Mouse (Mus musculus) limb, embryonic 10.5 days (tissue): ENCODE data around the gene Pitpna. TPM values are rescaled to one million over a fixed set of nuclear protein-coding genes. Genes with fewer than 3 reads are reported as not detected.
"Not testable (repeated sequence)": the region's sequence is repeated elsewhere in the genome, so short reads cannot be mapped to it uniquely, and the experiment has no call there.

Source experiments
- DNase-seq: peaks from one replicate; pipeline ENCODE4 v3.0.0-alpha.2; 2017; ENCODE audit warnings: low spot score
- H3K27ac ChIP-seq: fragments of 300-500 bp; sonication (generic); 2 replicates; pipeline ENCODE4 v1.5.1; 2016; ENCODE audit warnings: mild to moderate bottlenecking
- H3K27me3 ChIP-seq: fragments of 300-500 bp; sonication (generic); 2 replicates; pipeline ENCODE4 v1.6.1; 2016; ENCODE audit warnings: low read depth, mild to moderate bottlenecking; ENCODE audit not compliant: poor library complexity, severe bottlenecking
- H3K36me3 ChIP-seq: fragments of 300-500 bp; sonication (generic); 2 replicates; pipeline ENCODE4 v1.6.1; 2016; ENCODE audit warnings: mild to moderate bottlenecking, moderate library complexity
- H3K4me1 ChIP-seq: fragments of 300-500 bp; sonication (generic); 2 replicates; pipeline ENCODE4 v1.6.1; 2016
- H3K4me3 ChIP-seq: fragments of 300-500 bp; sonication (generic); 2 replicates; pipeline ENCODE4 v1.5.1; 2016; ENCODE audit warnings: mild to moderate bottlenecking, moderate library complexity
- H3K9me3 ChIP-seq: fragments of 300-500 bp; sonication (generic); replicated peaks from 2 replicates; pipeline ENCODE4 v1.6.1; 2016; ENCODE audit warnings: mild to moderate bottlenecking
- WGBS: fragments of 180-500 bp; shearing (Covaris S2); methylation state at CpG from one replicate; pipeline ENCODE4 v1.1.7; 2016; 5-methylcytosine and 5-hydroxymethylcytosine counted together
- polyA plus RNA-seq: library from polyadenylated mRNA; unstranded; fragments of >200 nt; fragmentation: Nextera tagmentation; extraction: Ambion mirVana; gene quantifications from 2 replicates; pipeline ENCODE4 v1.2.1, GENCODE M21; 2016

The Pitpna gene
- polyA plus RNA-seq, 1 experiment from 2014 or later = 68.8 TPM

DNA sequence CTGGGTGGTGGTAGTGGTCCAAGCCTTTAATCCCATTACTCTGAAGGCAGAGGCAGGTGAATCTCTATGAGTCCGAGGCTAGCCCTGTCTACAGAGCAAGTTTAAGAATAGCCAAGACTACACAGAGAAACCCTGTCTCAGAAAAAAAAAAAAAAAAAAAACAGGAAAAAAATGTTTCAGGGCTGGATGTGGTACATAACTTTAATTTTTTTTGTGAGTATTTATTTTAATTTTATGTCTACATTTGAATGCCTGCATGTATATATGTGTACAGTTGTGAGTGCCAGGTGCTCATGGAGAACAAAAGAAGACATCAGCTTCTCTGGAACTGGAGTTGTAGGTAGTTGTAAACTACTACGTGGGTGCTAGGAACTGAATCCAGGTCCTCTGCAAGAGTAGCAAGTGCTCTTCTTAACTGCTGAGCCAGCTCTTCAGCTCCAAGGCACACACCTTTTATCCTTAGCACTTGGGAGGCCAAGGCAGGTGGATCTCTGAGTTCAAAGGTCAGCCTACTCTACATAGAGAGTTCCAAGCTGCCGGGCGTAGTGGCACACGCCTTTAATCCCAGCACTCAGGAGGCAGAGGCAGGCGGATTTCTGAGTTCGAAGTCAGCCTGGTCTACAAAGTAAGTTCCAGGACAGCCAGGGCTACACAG, 6.3 kb upstream of the Pitpna start:
- peaks cover 10% of the 10 kb centered on the region for H3K4me1 ChIP-seq
- H3K36me3 ChIP-seq = no peaks in the 10 kb centered on the region
- no peak for DNase-seq
- no peaks in the 10 kb centered on the region for H3K27me3 ChIP-seq
- H3K9me3 ChIP-seq = no peaks in the 10 kb centered on the region
- 92% methylated on average over 7 of the region's 7 CpGs for WGBS
- no peak overlapping the region for H3K4me3 ChIP-seq
- no peak overlapping the region for H3K27ac ChIP-seq

DNA sequence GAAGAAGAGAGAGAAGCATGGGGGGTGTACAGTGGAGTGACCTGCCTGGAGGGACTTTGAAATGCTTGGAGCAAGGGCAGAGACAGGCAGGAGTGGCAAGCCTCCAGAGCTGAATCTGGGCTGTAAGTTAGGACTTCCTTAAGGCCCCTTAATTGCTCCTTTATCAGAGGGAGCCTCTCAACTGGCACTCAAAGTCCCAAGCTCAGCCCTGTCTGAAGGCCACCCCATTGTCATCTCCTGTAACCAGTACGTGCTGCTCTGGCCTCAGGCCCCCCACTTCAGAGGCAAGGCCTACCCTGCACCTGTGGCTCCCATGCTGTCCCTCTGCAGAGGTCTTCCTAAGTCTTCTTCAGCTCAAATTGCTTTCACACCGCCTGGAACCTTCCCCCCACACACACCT, 4.4 kb upstream of the Pitpna start:
- Histone ChIP-seq H3K4me3 (no peak overlapping the region), H3K27me3 (no peaks in the 10 kb centered on the region), H3K4me1 (peaks cover 16% of the 10 kb centered on the region), H3K27ac (no peak overlapping the region), H3K36me3 (no peaks in the 10 kb centered on the region), H3K9me3 (no peaks in the 10 kb centered on the region)
- DNase-seq = no peak
- WGBS = 71% methylated on average over 2 of the region's 2 CpGs

DNA sequence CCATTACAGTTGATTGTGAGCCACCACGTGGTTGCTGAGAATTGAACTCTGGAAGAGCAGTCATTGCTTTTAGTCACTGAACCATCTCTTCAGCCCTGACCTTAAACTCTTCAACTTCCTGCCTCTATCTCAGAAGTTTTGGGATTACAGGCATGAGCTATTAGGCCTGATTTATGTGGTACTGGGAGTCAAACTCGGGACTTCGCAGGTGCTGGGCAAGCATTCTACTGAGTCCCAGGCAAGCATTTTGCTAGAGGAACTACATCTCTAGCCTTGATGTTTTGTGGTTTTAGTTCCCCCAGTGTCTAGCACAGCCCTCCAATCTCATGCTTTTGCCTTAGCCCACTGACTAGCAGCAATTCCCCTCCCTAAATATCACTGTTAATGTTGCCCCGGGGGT, 2.8 kb upstream of the Pitpna start:
- WGBS = 80% methylated on average over 4 of the region's 4 CpGs
- H3K4me3 ChIP-seq = no peak overlapping the region

DNA sequence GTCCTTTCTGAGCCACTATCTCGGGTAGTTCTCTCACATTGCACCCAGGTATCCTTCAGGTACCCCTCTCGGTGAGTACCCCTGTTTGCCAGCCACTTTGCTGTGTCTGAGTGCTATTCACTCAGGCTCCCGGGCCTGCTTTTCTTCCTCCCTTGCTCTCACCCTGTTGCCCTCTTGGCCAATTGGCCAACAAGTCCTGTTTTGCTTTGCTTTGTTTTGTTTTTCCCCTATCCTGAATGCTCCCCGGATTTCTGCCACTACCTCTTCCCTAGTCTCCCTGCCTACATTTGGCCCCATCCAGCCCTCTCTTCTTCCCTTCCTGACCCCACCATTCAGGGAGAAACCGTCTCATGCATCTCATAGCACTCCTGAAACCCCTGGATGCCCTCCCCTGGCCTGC, 1.9 kb upstream of the Pitpna start:
- Histone ChIP-seq H3K27me3 (no peaks in the 10 kb centered on the region), H3K4me3 (no peak overlapping the region), H3K9me3 (no peaks in the 10 kb centered on the region), H3K27ac (no peak overlapping the region), H3K36me3 (0 out of 2 replicates have a peak, but pooled peaks cover 4% of the 10 kb centered on the region), H3K4me1 (peaks cover 23% of the 10 kb centered on the region)
- DNase-seq = no peak
- WGBS = 83% methylated on average over 5 of the region's 5 CpGs

More for the DNA sequence above, 2.8 kb upstream of the Pitpna start:
- Histone ChIP-seq H3K36me3 (0 out of 2 replicates have a peak, but pooled peaks cover 2% of the 10 kb centered on the region), H3K4me1 (peaks cover 21% of the 10 kb centered on the region), H3K27me3 (no peaks in the 10 kb centered on the region), H3K9me3 (no peaks in the 10 kb centered on the region), H3K27ac (no peak overlapping the region)
- DNase-seq = no peak

DNA sequence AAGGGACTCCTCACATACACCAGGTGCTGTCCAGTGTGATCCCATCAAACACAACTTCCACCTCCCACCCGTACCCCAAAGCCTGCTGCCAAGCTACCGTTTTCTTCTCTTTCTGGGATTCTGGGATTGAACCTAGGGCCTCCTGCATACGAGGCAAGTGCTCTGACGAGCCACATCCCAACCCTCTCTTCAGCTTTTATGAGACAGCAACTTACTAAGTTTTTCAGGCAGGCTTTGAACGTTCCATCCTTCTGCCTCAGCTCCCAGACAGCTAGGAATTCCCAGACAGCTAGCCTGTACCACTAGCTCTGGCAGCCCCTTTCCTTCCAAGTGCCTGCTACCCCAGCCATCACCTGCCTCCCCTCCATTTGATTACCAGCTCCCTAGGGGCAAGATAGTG, 934 bp upstream of the Pitpna start:
- Histone ChIP-seq H3K27me3 (no peaks in the 10 kb centered on the region), H3K27ac (no peak overlapping the region), H3K36me3 (peaks cover 14% of the 10 kb centered on the region), H3K4me1 (peaks cover 23% of the 10 kb centered on the region), H3K9me3 (no peaks in the 10 kb centered on the region), H3K4me3 (no peak overlapping the region)
- DNase-seq = no peak
- WGBS = 83% methylated on average over 5 of the region's 5 CpGs

DNA sequence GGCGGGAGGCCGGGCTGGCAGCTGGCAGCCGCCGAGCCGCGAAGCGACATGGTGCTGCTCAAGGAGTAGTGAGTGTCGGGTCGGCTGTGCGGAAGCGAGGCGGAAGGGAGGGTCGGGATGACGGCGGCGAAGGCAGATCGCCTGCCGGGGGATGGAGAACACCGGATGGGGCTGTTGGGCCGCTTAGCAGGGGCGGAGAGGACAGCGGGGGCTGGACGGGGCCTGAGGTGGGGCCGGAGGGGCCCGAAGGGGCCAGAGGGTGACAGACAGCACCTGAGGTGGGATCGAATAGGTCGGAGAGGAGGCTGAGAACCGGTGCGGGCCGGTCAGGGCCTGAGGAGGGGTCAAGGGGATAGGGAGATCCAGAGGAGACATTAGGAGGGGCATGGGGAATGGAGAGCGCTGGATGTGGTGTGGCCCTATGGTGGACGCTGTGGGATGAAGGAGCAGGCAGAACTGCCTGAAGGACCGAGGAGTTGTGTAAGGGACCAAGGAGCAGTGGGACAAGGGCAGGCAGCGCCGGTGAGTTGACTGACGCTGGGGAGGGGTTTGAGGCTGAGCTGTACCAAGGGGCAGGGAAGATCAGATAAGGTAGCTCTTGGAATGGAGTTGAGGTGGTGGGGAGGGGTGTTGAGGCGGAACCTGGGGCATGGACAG, 516 bp downstream of the Pitpna start:
- peaks cover 23% of the 10 kb centered on the region for H3K4me1 ChIP-seq
- no peak for DNase-seq
- no peaks in the 10 kb centered on the region for H3K9me3 ChIP-seq
- H3K27me3 ChIP-seq = no peaks in the 10 kb centered on the region
- H3K36me3 ChIP-seq = peaks cover 29% of the 10 kb centered on the region
- WGBS = 1% methylated on average over 37 of the region's 37 CpGs
- peak overlapping the region; percentile 99 for H3K4me3 ChIP-seq
- peak overlapping the region; percentile 91 for H3K27ac ChIP-seq

DNA sequence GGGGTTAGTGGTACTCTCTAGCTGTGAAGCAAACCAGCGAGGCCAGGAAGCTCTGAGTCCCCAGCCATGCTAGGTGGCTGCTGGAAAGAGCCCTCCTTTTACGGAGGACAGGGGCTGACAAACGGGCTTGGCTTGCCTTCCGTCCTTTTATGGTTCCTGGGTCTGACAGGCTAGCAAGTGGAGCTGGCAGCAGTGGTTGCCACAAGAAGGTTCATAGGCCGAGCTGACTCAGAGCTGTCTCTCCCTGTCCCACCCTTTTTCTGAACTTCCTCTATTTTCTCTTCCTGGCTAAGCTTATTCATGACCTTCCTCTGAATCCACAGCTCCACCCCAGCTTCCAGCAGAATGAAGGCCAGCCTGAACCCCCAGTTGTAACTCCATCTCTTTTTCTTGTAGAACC, 4.7 kb downstream of the Pitpna start:
- Histone ChIP-seq H3K36me3 (peaks cover 69% of the 10 kb centered on the region), H3K27me3 (no peaks in the 10 kb centered on the region), H3K9me3 (no peaks in the 10 kb centered on the region), H3K4me1 (peaks cover 21% of the 10 kb centered on the region), H3K4me3 (no peak overlapping the region), H3K27ac (no peak overlapping the region)
- no peak for DNase-seq
- WGBS = 80% methylated on average over 5 of the region's 5 CpGs

DNA sequence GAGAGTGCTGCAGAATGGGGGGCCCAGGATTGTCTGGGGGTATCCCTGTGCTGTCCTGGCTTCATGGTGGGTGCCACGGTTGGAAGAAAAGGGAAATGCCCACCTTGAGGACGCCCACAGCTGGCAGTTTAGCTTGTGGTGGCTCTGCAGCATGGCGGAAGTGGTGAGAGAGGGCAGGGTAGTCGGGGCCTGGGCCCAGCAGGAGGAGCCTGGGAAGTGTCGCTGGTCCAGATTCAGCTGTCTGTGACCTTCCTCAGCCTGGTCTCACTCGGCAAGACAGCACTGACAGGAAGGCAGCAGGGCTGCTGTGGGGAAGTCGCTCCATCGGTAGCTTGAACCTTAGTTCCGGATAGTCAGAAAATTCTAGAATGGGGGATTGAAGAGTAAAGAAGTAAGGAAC, 6.5 kb downstream of the Pitpna start:
- no peak for DNase-seq
- Histone ChIP-seq H3K27ac (no peak overlapping the region), H3K4me3 (no peak overlapping the region), H3K36me3 (peaks cover 85% of the 10 kb centered on the region), H3K27me3 (no peaks in the 10 kb centered on the region), H3K4me1 (peaks cover 5% of the 10 kb centered on the region), H3K9me3 (no peaks in the 10 kb centered on the region)
- 82% methylated on average over 9 of the region's 9 CpGs for WGBS

DNA sequence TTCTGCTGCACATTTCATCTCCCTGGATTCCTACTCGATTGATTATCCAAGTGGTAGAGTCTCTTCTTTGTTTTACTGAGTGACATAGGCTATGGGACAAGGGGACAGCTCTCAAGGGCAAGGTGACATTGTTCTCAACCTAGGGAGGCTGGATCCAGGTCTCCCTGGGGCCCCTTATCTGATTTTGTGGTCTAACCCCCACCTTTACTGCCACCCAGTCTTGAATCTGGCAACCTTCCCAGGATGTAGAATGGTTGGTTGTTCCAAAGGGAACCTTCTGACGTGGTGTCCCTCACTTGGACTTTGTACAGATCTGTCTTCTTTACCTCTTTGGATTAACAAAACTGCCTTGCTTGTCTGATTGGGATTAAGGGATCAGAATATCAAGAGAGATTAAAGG, 7.5 kb downstream of the Pitpna start:
- peaks cover 88% of the 10 kb centered on the region for H3K36me3 ChIP-seq
- H3K4me3 ChIP-seq = no peak overlapping the region
- no peaks in the 10 kb centered on the region for H3K4me1 ChIP-seq
- H3K9me3 ChIP-seq = no peaks in the 10 kb centered on the region
- 88% methylated on average over 2 of the region's 2 CpGs for WGBS
- no peak overlapping the region for H3K27ac ChIP-seq
- no peaks in the 10 kb centered on the region for H3K27me3 ChIP-seq
- no peak for DNase-seq

DNA sequence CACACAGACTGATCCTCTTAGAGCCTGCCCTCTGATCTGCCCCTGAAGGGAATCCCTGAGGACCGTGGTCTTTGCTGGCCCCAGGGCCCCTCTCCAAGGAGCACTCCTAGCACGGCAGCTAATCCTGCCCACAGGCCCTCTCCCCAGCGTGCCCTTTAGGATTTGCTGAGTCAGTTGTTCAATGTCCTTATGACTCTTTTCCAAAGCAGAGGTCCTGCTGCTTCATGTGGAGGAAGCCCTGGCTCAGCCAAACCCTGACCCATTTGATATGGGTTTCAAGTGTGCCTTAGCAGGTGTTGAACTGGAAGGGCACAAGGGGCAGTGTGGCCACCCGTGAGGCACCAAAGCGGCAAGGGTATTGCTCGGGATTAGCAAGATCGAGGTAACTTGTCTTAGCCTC, 7.9 kb downstream of the Pitpna start:
- Histone ChIP-seq H3K4me3 (no peak overlapping the region), H3K27me3 (no peaks in the 10 kb centered on the region), H3K27ac (no peak overlapping the region), H3K9me3 (no peaks in the 10 kb centered on the region), H3K4me1 (no peaks in the 10 kb centered on the region), H3K36me3 (peaks cover 92% of the 10 kb centered on the region)
- 85% methylated on average over 7 of the region's 7 CpGs for WGBS
- DNase-seq = no peak

DNA sequence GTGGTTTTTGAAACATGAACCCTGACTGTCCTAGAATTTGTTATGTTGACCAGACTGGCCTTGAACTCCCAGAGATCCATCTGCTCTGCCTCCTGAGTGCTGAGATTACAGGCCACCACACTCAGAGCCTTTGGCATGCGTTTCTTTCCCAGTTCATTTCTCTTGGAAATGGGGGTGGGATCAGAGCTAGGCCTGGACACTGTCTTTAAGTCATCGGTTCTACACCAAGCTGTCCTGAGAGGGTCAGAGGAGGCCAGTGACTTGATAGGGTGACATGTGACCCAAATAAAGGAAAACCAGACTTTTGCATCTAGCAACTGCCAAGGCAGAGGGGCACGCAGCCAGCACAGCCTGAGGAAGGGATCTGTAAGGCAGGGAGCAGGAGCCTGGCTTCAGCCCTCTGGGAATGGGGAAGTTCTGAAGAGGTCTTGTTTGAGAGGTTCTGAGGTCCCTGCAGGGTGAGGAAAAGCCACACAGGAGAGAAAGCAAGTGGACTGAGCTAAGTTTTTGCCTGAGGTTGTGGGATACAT, 8.9 kb downstream of the Pitpna start:
- WGBS = 86% methylated on average over 3 of the region's 3 CpGs
- Histone ChIP-seq H3K9me3 (no peaks in the 10 kb centered on the region), H3K4me3 (no peak overlapping the region), H3K27me3 (no peaks in the 10 kb centered on the region), H3K27ac (no peak overlapping the region), H3K36me3 (peaks cover 92% of the 10 kb centered on the region), H3K4me1 (no peaks in the 10 kb centered on the region)
- DNase-seq = no peak

DNA sequence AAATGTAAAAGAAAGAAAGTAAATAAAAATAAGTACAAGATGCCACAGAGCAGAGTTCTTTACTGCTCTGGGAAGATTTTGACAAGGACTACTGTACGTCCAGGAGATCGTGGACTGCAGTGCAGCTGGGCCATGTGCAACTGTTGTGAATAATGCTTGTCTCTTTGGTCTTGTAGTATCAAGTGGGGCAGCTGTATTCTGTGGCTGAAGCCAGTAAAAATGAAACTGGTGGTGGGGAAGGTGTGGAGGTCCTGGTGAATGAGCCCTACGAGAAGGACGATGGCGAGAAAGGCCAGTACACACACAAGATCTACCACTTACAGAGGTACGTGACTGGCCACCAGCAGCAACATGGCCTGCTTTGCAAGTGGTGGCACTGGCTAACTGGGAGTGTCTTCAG, 10.1 kb downstream of the Pitpna start:
- no peak for DNase-seq
- WGBS = 95% methylated on average over 6 of the region's 6 CpGs
- H3K36me3 ChIP-seq = peaks cover 92% of the 10 kb centered on the region

DNA sequence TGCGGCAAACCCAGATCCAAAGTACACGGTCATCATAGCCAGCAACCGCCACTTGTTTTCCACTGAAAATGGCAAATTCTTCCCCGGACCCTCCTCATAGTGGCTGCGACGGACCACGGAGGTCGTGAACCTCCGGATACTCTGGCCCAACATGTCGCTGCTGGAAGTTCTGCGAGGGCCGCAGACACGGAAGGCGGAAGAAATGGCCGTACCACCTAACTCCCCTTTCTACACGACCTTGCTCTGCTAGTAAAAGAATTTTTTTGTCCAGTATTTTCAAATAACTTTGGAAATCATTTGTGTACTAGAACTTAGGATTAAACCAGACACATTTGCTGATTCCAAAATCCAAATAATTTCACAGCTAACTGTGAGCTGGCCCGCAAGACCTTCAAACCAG, 11.9 kb downstream of the Pitpna start:
- peaks cover 90% of the 10 kb centered on the region for H3K36me3 ChIP-seq
- DNase-seq = not testable (repeated sequence)
- 93% methylated on average over 17 of the region's 17 CpGs for WGBS

More for the DNA sequence above, 10.1 kb downstream of the Pitpna start:
- Histone ChIP-seq H3K27me3 (no peaks in the 10 kb centered on the region), H3K9me3 (no peaks in the 10 kb centered on the region), H3K4me1 (no peaks in the 10 kb centered on the region), H3K27ac (no peak overlapping the region), H3K4me3 (no peak overlapping the region)

More for the DNA sequence above, 11.9 kb downstream of the Pitpna start:
- not testable (repeated sequence) for H3K4me3 ChIP-seq, H3K9me3 ChIP-seq, H3K4me1 ChIP-seq, H3K27me3 ChIP-seq, H3K27ac ChIP-seq
